Mouse (Mus musculus) limb, embryonic 11.5 days (tissue): Measurements from ENCODE around the gene Hddc3. TPM values are rescaled to one million over a fixed set of nuclear protein-coding genes. Genes with fewer than 3 reads are reported as not detected.

ENCODE experiments used
- ATAC-seq: fragments of 200-750 bp; cut with Nextera tagmentation; 2 replicates; pipeline ENCODE4 v1.8.0; 2017; ENCODE audit warnings: low read depth; ENCODE audit not compliant: insufficient number of reproducible peaks, low FRiP score, low TSS enrichment
- DNase-seq: peaks from one replicate; pipeline ENCODE4 v3.0.0-alpha.2; 2015; ENCODE audit warnings: low spot score
- H3K27ac ChIP-seq: fragments of 300-500 bp; sonication (generic); replicated peaks from 2 replicates; pipeline ENCODE4 v1.5.1; 2014; ENCODE audit warnings: low read depth, mild to moderate bottlenecking, low read length
- H3K27me3 ChIP-seq: fragments of 300-500 bp; sonication (generic); 2 replicates; pipeline ENCODE4 v1.6.1; 2014; ENCODE audit warnings: mild to moderate bottlenecking, low read length, mixed read lengths; ENCODE audit not compliant: control insufficient read depth, insufficient read depth
- H3K36me3 ChIP-seq: fragments of 300-500 bp; sonication (generic); 2 replicates; pipeline ENCODE4 v1.6.1; 2014; ENCODE audit warnings: mild to moderate bottlenecking, low read length, moderate library complexity, mixed read lengths; ENCODE audit not compliant: control insufficient read depth, insufficient read depth
- H3K4me1 ChIP-seq: fragments of 300-500 bp; sonication (generic); 2 replicates; pipeline ENCODE4 v1.6.1; 2014; ENCODE audit warnings: low read length, mixed read lengths; ENCODE audit not compliant: control insufficient read depth, insufficient read depth
- H3K4me2 ChIP-seq: fragments of 300-500 bp; sonication (generic); 2 replicates; pipeline ENCODE4 v1.6.1; 2014; ENCODE audit warnings: low read depth, mild to moderate bottlenecking, moderate library complexity; ENCODE audit not compliant: severe bottlenecking
- H3K4me3 ChIP-seq: fragments of 300-500 bp; sonication (generic); 2 replicates; pipeline ENCODE4 v1.5.1; 2014; ENCODE audit warnings: low read depth, low read length
- H3K9ac ChIP-seq: fragments of 300-500 bp; sonication (generic); 2 replicates; pipeline ENCODE4 v1.6.1; 2014; ENCODE audit warnings: mild to moderate bottlenecking, low read length
- H3K9me3 ChIP-seq: fragments of 300-500 bp; sonication (generic); 2 replicates; pipeline ENCODE4 v1.6.1; 2016; ENCODE audit warnings: low read length; ENCODE audit not compliant: control insufficient read depth
- WGBS: fragments of 180-500 bp; shearing (Covaris S2); extraction: QIAGEN DNeasy Blood & Tissue Kit; methylation state at CpG from one replicate; pipeline ENCODE4 v1.1.7; 2014; 5-methylcytosine and 5-hydroxymethylcytosine counted together
- polyA plus RNA-seq: library from polyadenylated mRNA; unstranded; fragments of >200 nt; fragmentation: Nextera tagmentation; extraction: Ambion mirVana; gene quantifications from 2 replicates; pipeline ENCODE4 v1.2.1, GENCODE M21; 2014

Hddc3 gene
- polyA plus RNA-seq, 1 experiment from 2014 or later: 27.5 TPM

DNA sequence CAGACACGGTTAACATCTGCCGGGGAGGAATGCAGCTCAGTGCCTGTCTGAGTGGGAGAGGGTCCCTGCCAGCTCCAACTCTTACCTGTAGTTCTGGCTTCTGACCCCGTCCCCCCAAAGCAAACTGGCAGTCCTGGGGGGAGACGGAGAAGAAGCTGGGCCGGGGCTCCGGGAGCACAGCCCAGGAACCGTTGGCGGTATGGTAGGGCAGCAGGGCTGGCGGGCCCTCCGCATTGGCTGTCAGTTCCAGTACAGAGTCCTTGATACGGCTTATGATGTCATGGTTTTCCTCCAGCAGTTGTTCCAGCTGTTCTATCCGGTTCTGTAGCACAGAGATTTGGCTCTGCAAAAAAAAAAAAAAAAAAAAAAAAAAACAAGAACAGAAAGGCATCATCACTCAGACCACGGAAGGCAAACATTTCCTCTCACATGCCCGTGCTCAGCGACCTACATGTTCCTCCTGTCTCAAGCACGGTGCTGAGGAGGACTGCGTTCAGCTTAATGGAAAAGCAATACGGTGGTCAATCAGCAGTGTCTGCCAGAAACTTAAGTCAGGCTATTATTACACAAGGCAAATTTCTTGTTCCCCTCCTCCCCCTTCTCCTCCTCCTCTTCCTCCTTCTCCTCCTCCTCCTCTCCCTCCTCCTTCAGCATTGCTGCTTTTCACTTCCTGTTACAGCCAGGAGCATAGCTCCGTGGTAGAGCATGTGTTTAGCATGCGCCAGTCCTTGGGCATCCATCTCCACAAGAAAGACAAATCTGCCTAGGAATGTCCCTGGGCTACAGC, 25.9 kb downstream of the Hddc3 start:
- H3K27ac ChIP-seq: no peak overlapping the region
- H3K9ac ChIP-seq: no peak overlapping the region
- no peaks in the 10 kb centered on the region for H3K9me3 ChIP-seq
- no peaks in the 10 kb centered on the region for H3K27me3 ChIP-seq
- H3K36me3 ChIP-seq: peaks cover 22% of the 10 kb centered on the region
- peaks cover 9% of the 10 kb centered on the region; the same call in 1 of the 2 replicates for H3K4me1 ChIP-seq
- WGBS: 81% methylated on average over 20 of the region's 20 CpGs
- no peak for ATAC-seq
- H3K4me3 ChIP-seq: no peak overlapping the region
- H3K4me2 ChIP-seq: no peak overlapping the region
- no peak for DNase-seq

- peaks cover 9% of the 10 kb centered on the region; the same call in 1 of the 2 replicates for H3K4me1 ChIP-seq
- no peak overlapping the region for H3K9ac ChIP-seq
- 66% methylated on average over 5 of the region's 5 CpGs for WGBS
- no peaks in the 10 kb centered on the region for H3K27me3 ChIP-seq
- H3K36me3 ChIP-seq: peaks cover 18% of the 10 kb centered on the region
- no peaks in the 10 kb centered on the region for H3K9me3 ChIP-seq
- ATAC-seq: no peak
- DNase-seq: no peak
- H3K4me2 ChIP-seq: peak overlapping the region; percentile 71; the same call in 1 of the 2 replicates
- peak overlapping the region; percentile 65; the same call in 1 of the 2 replicates for H3K4me3 ChIP-seq
- no peak overlapping the region for H3K27ac ChIP-seq
Observed at GRCm38 (mm10) chr7:80369461-80369860, 26.6 kb downstream of the Hddc3 start.

GRCm38 (mm10) chr7:80369967-80370431, 27.1 kb downstream of the Hddc3 start:
- Histone ChIP-seq H3K36me3 (peaks cover 18% of the 10 kb centered on the region), H3K4me1 (peaks cover 9% of the 10 kb centered on the region; the same call in 1 of the 2 replicates), H3K9ac (peak overlapping the region; percentile 93; the same call in 1 of the 2 replicates), H3K27me3 (no peaks in the 10 kb centered on the region), H3K9me3 (no peaks in the 10 kb centered on the region), H3K27ac (no peak overlapping the region; the same call in 1 of the 2 replicates), H3K4me2 (peak overlapping the region; percentile 71), H3K4me3 (peak overlapping the region; percentile 65)
- DNase-seq: no peak
- 31% methylated on average over 4 of the region's 4 CpGs for WGBS
- no peak for ATAC-seq

DNA sequence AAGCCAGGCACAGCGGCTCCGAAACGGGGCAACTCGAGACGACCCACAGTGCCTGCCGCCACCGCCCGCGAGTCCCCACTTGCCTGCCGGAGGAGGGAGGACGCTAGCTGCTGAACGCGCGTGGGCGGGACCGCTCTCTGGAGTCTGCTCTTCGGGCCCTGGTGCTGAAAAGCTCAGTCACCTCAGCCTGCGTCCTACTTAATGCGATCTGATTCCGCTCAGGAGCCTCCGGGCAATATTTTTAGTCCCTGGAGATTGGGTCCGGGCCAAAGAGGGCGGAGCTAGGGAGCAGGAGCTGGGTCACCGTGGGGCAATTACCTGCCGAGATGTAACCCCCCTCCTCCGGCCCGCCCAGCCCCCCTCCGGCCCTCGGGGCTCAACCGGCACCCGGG, 27.7 kb downstream of the Hddc3 start:
- peak; percentile 41; the same call in 1 of the 2 replicates for ATAC-seq
- Histone ChIP-seq H3K36me3 (peaks cover 18% of the 10 kb centered on the region), H3K27ac (peak overlapping the region; percentile 65), H3K4me3 (peak overlapping the region; percentile 65), H3K4me1 (peaks cover 9% of the 10 kb centered on the region; the same call in 1 of the 2 replicates), H3K9ac (peak overlapping the region; percentile 93), H3K27me3 (no peaks in the 10 kb centered on the region), H3K4me2 (peak overlapping the region; percentile 71), H3K9me3 (no peaks in the 10 kb centered on the region)
- under 1% methylated on average over 31 of the region's 31 CpGs for WGBS
- DNase-seq: peak; percentile 80

DNA sequence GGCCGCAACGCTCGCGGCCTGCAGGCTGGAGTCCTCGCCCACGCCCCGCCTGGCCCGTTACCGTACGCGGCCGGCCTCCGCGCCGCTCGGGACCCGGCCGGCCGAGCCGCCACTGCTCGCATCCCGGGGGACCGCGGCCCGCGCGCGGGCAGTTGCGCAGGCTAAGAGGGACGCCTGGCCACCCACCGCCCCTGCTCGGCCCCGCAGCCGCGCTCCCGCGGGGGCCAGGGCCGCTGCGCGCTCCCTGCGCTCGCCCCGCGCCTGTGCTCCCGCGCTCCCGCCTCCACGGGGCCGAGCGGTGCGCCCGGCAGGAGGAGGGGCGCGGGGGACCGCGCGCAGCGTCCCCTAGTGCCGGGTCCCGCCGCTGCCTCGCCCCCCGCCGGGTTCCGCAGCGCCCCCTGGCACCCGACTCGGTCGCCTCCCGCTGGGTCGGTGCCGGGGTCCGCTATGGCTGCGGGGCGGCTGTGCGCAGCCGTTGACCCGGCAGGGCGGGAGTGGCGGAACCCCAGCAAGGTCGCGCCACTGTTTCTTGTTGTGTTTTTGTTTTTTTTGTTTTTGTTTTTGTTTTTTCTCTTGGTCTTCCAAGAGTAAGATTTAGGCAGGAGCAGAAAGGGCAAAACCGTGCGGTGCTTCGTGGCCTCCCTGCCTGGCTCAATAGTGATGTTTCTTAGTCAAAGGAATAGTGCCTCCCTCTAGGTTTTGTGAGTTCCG, 28.3 kb downstream of the Hddc3 start, which contains the start of gene Man2a2:
Gene Man2a2, minus strand, starts transcription at position 335 of the 711 bp plus-strand sequence.
- peak within 1 kb of the TSS; percentile 65 for H3K4me3 ChIP-seq
- ATAC-seq: peak; percentile 41; the same call in 1 of the 2 replicates
- WGBS: under 1% methylated on average over 58 of the region's 86 CpGs
- H3K27ac ChIP-seq: peak within 1 kb of the TSS; percentile 65
- H3K9ac ChIP-seq: peak within 1 kb of the TSS; percentile 93
- H3K27me3 ChIP-seq: no peaks in the 10 kb centered on the region
- DNase-seq: peak; percentile 78
- peaks cover 16% of the 10 kb centered on the region for H3K36me3 ChIP-seq
- peaks cover 9% of the 10 kb centered on the region; the same call in 1 of the 2 replicates for H3K4me1 ChIP-seq
- H3K9me3 ChIP-seq: no peaks in the 10 kb centered on the region
- H3K4me2 ChIP-seq: peak within 1 kb of the TSS; percentile 71

DNA sequence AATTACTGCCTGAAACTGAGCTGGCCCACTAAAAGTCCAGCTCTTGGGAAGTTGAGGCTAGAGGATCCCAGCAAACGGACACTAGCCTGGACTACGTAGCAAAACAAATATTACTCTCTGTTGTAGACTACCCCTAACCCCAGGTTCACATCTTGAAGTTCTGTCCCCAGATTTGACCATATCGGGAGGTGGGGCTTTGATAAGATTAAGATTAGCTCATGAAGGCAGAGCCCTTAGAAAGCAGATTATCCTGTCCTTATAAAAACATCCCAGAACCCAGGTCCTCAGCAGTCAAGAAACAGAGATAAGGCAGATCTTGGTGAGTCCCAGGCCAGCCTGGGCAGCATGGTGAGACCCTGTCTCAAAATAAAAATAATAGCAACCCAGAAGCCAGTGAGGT, 29.3 kb downstream of the Hddc3 start:
- no peak overlapping the region for H3K4me3 ChIP-seq
- no peak overlapping the region for H3K27ac ChIP-seq
- peaks cover 9% of the 10 kb centered on the region; the same call in 1 of the 2 replicates for H3K4me1 ChIP-seq
- WGBS: 90% methylated on average over 3 of the region's 3 CpGs
- H3K9ac ChIP-seq: no peak overlapping the region
- DNase-seq: no peak
- ATAC-seq: no peak
- no peak overlapping the region for H3K4me2 ChIP-seq
- no peaks in the 10 kb centered on the region for H3K9me3 ChIP-seq
- H3K27me3 ChIP-seq: no peaks in the 10 kb centered on the region
- peaks cover 10% of the 10 kb centered on the region for H3K36me3 ChIP-seq

DNA sequence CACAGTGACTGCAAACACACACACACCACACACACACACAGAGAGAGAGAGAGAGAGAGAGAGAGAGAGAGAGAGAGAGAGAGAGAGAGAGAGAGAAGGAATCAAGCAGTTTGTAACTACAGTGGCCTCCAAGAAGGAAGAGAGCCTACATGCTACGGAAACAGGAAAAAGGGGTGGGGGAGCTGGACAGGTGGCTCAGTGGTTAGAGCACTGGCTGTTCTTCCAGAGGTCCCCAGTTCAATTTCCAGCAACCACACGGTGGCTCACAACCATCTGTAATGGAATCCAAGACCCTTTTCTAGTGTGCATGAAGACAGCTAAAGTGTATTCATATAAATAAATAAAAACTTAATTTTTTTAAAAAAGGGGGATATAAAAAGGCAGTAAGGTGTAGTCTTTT, 29.8 kb downstream of the Hddc3 start:
- H3K9me3 ChIP-seq: no peaks in the 10 kb centered on the region
- ATAC-seq: no peak

GRCm38 (mm10) chr7:80373352-80373751, 30.4 kb downstream of the Hddc3 start:
- Histone ChIP-seq H3K9me3 (no peaks in the 10 kb centered on the region), H3K27me3 (no peaks in the 10 kb centered on the region), H3K4me3 (no peak overlapping the region), H3K9ac (no peak overlapping the region), H3K4me1 (peaks cover 9% of the 10 kb centered on the region; the same call in 1 of the 2 replicates), H3K36me3 (peaks cover under 1% of the 10 kb centered on the region), H3K4me2 (no peak overlapping the region), H3K27ac (no peak overlapping the region)
- WGBS: 77% methylated on average over 4 of the region's 4 CpGs
- no peak for DNase-seq
- ATAC-seq: no peak

More for the DNA sequence above, 29.8 kb downstream of the Hddc3 start:
- H3K4me3 ChIP-seq: no peak overlapping the region
- WGBS: 60% methylated on average over 2 of the region's 2 CpGs
- H3K4me2 ChIP-seq: no peak overlapping the region
- no peak overlapping the region for H3K27ac ChIP-seq
- H3K36me3 ChIP-seq: peaks cover 7% of the 10 kb centered on the region
- no peak overlapping the region for H3K9ac ChIP-seq
- no peaks in the 10 kb centered on the region for H3K27me3 ChIP-seq
- no peak for DNase-seq
- peaks cover 9% of the 10 kb centered on the region; the same call in 1 of the 2 replicates for H3K4me1 ChIP-seq
